Mouse (Mus musculus): ENCODE results near the gene Fubp3.

Gene Fubp3

DNA sequence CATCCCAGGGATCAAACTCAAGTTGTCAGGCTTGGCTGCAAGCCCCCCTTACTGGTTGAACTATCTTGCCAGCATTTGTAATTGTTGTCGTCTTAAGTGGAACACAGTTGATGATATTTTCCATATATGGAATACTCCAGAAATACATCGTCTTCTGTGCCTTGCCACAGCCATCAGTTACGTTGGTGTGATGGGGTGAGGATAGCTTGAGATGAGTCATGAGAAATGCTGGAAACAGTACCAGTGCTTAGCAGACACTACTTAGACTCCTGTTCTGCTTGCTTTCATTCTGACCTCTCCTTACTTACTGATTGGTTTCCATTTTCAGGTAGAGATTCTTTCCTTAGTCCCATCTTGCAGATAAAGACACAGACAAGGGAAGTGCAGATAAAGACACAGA, 61.1 kb downstream of the Fubp3 start:
- no peak for DNase-seq

DNA sequence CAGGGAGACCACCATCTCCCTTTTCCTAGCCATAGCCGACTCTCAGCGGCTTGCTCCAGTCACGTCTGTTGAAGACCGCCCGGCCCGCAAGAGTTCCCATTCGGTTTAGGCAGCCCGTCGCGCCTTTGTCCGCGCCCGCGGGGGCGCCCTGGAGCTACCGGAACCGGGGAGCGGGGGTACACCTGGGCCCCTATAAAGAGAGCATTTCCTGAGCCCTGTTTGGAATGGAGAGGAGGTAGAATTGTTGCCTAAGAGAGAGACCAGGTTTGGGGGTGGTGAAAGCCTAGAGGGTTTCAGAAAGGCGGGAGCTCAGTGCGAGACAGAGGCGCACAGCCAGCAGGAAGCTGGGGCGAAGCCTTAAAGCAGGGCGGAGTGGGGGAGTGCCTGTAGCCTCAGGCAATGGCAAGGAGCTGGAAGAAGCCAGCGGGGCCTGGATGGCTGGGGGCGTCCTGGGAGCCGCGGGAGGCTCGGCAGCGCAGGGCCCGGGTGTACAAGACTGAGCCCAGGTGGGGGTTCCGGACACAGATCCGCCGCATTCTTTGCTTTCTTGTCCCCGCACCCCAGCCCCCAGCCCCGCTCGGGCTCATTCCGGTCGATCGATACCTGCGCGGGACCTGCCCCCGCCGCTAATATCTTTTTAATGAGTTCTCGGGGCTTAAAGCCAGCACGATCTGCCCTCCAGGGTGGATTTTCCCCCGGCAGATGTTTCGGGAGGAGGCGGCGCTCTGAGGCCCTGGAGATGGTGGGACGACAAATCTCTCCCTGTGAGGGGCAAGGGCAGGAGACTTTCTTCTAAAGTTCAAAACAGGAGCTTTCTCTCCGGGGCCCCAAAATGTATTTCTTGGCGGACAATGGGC, 63.1 kb downstream of the Fubp3 start:
- DNase-seq = peak in 1 of 2 experiments; percentile 8

DNA sequence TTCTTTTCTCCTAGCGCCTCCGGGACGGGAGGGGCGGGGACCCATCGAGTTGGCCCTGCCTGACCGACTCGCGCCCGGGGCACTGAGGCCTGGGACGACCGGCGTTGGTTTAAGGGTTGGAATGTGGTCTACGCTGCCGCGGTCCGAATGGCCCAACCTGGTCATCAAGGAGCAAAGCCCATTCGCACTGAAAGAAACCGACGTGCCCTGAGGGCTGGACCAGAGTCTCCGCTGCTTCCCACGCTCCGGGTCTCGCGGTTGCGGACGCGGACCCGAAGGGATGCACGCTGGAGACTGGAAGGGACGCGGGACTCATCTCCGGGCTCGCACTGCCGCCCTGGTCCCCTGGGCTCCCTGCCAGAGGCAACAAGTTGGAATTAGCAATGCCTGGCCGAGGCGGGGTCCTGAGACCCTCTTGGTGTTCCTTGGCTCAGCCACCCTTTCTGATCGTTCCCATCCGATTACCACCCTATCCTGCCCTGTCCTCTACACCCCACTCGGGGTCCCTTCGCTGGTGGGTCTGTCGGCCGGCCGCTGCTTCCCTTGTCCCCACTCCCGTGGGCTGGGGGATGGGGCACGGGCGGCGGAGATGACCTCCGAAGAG, 63.8 kb downstream of the Fubp3 start:
- no peak for DNase-seq

DNA sequence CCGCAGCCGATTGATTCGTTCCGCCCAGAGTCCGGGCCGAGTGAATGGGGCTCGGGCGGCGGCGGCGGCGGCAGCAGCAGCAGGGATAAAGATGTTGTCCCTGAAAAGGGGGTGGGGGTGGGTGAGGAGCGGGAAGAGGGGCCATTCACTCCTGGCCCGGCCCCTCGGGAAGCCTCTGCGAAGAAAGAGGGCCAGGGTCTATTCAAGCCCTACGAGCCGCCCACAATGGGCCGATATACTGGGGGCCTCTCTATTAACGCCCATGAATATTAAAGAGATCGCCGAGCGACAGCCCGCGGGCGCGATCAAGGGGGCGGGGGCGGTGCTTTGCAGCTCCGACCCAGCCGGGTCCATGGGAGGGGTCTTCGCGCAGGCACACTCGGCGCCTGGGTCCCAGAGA, 64.3 kb downstream of the Fubp3 start:
- DNase-seq = no peak

DNA sequence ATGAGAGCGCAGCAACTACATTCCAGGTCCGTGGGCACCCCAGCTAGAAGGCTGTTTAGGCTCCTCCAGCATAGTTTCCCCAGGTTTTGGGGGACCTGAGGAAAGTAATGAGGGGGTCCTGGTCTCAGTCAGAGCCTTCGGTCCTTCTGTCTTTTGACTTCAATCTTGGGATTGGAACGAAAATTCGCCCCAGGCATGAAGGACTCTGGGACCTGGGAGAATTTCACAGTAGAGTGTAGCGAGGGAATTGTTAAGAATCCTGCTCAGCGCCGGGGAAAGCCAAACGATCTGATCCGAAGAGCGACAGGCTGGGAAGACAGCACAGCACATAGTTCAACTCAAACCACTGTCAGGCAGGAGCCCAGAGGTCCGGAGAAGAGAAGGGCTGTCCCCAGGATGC, 64.9 kb downstream of the Fubp3 start:
- DNase-seq = no peak

DNA sequence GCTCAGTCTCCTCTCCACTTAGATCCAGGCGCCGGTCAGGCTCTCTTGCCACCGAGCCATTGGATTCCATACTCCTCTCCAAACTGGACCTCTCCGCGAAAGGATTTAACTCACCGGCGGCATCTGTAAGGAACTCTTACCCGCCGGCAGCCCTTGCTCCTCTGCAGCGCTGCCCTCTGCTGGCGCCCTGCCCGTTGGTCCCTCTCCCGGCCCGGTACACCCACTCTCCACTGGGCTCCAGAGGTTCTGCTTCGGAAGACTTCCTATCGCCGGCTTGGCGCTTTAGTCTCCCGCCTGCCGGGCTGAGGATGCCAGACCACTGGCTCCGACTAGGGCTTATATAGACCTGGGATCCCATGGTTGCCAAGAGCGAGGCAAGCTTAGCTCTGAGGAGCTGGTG, 65.4 kb downstream of the Fubp3 start:
- peak in 1 of 2 experiments; percentile 34 for DNase-seq

DNA sequence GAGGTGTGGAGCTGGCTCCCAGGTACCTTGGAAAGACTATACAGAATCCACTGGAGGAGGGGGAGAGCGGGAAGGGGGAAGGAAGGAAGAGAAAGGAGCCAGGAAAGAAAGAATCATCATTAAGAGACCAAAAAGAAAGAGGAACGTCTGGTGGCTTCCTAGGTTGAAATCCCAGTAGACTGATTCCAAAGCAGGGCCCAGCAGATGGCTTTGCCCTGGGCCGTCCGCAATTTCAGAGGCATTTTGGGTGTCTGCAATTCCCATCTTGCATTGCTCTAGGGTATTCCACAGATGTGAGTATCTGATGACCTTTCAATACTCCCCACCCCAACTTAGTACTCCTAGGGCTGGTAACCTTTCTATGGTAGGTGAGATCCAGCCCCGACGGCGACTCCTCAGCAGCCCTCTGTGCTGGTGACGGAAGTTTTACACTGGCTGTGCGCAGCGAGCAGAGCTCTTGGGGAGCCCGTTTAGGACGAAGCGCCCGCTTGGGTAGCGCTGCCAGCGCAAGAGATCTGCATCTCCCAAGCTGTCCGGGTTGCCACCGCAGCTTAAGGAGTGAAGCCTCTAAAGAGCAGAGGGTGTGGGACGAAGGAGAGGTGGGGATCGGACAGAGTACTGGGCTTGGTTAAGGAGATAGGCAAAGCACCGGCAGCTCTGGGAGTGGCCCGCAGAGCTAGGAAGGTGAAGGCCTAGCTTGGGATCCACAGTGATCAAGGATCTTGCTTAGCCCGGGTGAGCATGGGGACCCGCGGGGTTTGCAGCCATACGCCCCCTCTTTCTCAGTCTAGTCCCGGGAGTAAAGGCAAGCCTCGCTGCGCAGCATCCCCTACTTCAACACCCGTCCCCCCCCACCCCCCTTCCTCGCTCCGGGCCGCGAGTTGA, 66.4 kb downstream of the Fubp3 start:
- peak in 1 of 2 experiments; percentile 11 for DNase-seq

DNA sequence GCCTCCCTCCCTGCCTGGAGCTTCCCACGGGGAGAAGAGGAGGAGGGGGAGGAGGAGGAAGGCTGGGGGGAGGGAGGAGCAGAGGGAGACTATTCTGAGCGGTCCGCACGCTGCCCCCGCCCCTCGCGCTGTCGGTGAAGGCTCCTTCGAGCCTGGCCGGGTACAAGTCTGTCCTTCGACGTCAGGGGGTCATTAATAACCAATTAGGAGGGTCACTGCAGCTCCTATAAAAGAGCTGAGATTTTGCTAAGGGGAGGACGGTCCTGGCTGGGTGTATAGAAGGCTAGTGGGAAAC, 67.0 kb downstream of the Fubp3 start:
- DNase-seq = no peak

DNA sequence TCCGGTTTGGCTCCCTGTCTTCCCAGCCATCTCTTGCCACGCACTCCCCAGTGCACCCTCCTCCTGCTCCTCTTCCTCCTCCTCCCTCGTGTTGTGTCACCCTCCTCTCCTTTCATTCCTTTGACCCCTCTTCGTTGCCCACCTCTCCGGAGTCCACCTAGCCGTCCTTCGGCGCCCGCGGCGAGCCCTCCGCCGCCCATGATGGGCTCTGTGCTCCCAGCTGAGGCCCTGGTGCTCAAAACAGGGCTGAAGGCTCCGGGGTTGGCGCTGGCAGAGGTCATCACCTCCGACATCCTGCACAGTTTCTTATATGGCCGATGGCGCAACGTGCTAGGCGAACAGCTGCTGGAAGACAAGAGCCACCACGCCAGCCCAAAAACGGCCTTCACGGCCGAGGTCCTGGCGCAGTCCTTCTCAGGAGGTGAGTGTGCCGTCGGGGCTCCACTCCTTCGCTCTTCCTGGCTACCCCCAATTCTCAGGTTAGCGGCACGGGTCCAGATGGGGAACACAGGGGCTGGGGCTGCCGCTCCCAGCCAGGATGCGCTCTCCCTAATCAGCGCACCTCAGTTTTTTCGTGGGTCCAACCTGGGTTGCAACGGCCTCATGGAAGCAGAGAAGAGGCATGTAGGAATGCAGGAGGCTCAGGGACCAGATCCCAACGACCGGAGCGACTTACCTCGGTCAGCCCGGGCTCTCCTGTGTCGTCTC, 67.6 kb downstream of the Fubp3 start, which contains the start of gene Prdm12:
TSS of gene Prdm12 (plus strand) at position 137 of the 708 bp plus-strand sequence.
- DNase-seq = no peak

DNA sequence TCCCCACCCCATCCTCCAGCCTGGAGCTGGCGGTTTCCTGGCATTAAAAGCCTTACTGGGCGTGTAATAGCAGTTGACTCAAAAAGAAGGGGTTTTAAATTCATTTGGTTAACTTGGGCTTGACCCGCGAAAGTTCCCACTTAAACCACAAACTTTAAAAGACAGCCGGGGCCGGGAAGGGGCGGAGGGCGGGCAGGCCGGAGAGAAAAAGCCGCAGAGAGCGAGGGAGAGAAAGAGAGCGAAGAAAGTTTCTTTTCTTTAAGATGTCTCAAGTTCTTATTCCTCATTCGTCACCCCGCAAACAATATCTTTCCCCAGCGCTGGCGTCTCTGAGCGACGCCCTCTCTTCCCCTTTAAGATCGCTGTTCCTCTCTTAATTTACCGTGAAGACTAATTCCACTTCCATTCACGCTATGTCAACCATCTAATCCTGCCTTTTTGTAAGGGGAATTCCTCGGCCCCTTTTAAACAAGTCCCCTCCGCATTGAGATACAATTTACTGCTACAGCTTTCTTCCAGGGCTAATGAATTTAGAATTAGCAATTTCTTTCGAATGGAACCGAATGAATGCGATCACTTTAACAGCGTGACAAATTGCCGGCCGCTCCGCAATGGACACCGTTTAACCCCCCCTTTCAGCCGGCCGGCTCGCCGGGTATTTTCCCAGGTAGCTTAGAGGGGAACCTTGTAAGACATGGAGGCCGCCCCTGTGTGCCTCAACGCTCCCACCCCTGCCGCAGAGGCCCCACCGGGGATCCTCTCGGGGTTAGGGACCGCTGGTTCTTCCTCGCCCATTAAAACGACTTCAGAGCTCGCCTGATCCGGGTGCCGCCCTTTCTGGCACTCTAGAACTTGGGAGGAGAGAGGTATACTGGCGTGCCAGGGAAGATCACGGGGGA, 68.4 kb downstream of the Fubp3 start:
- DNase-seq = peak in 1 of 2 experiments; percentile 4

DNA sequence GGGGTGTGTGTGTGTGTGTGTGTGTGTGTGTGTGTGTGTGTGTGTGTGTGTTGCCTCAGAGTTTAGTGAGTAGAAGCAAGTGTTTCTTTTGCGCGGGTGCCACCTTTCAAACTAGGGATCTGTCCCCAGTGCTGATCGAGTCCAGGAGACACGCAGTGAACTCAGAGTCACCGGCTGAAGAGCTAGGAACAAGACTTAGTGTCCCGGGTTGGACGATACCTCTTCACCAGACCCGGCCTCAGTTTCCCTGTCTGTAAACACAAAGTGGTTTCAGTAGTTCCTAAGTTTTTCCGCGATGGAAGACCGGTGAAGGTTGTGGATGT, 69.0 kb downstream of the Fubp3 start:
- DNase-seq = no peak

DNA sequence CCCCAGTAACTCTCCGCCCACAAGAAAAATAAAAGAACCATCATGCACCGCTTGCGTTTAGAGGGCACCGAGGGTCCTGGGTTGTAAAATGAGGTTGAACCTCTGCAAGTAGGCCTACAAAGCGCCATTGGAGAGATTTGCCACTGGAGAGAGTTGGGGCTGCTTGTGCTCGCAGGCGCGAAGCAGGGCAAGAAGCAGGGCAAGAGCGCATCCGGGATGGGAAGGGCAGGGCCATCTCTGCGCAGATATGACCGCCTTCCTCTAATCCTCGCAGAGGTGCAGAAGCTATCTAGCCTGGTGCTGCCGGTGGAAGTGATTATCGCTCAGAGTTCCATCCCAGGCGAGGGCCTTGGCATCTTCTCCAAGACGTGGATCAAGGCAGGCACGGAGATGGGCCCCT, 69.5 kb downstream of the Fubp3 start:
- DNase-seq = no peak

DNA sequence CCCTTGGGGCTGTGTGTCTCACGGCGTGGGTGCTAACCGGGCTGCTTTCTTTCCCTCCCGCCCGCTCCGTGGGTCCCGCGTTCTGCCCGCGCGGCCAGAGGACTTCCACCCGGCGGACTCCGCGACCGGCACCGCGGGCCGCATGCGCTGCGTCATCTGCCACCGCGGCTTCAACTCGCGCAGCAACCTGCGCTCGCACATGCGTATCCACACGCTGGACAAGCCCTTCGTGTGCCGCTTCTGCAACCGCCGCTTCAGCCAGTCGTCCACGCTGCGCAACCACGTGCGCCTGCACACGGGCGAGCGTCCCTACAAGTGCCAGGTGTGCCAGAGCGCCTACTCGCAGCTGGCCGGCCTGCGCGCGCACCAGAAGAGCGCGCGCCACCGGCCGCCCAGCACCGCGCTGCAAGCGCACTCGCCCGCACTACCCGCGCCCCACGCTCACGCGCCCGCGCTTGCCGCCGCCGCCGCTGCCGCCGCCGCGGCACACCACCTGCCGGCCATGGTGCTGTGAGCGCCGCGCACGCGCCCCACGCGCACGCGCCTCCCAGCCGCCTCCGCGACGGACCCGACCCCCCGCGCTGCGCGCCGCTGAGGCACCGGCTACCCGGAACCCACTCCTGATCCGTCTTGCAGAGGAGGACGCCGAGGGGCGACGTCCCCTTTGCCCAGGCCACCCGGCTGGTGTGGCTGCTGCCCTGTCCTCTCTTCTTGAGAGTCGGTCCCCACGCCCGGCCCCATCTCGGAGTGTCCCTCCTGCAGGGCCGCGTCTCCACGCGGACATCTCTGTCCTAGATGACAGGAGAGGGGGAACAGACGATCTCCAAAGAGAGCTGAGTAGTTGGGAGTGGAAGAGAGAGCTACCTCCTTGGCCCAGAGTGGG, 81.8 kb downstream of the Fubp3 start:
- peak in 1 of 2 experiments; percentile 37 for DNase-seq

DNA sequence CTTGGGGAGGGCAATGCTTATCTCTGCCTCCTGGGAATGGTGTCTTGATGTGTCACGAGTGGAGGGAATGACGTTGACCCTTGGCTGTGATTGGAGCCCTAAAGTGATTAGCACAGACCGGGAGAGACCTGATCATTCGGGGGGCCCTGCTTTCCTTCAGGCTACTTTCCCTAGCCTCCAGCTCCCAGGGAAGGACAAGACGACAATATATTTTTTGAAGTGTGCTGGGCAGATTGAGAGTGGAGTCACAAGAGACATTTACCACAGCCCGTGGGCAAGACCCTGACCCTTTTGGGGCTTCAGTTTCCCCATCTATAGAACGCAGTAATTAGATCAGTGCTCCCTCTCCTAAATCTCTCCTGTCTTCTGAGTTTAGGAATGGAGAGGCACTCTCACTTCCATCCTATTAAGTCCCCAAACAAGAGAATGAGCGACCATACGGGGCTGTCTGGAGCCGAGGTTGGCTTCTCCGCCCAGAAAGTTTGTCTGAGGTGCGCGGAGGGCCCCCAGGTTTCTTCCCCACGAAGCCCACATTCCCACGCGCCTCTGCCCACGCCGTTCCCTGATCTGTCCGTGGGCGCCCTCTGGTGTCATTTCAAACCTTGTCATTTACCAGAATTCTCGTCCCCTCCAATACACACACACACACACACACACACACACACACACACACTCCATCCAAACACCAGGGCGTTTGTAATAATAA, 82.6 kb downstream of the Fubp3 start:
- peak; percentile 44 to 46 for DNase-seq

DNA sequence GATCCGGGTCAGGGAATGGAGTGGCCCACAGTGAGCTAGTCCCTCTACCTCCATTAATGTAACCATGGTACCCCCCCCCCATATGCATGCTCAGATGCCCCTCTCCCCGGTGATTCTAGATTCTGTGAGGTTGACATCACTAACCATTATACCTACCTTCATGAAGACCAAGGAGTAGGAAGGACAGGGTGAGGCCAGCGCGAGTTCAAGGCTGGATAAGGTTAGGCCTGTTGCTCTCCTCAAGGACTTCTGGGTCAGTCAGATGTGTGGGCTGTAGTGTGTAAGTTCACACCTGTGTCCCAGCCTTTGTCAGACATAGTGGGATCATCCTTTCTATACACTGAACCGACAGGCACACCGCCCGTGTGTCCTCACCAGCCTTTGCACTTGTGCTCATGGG, 83.9 kb downstream of the Fubp3 start:
- DNase-seq = no peak

DNA sequence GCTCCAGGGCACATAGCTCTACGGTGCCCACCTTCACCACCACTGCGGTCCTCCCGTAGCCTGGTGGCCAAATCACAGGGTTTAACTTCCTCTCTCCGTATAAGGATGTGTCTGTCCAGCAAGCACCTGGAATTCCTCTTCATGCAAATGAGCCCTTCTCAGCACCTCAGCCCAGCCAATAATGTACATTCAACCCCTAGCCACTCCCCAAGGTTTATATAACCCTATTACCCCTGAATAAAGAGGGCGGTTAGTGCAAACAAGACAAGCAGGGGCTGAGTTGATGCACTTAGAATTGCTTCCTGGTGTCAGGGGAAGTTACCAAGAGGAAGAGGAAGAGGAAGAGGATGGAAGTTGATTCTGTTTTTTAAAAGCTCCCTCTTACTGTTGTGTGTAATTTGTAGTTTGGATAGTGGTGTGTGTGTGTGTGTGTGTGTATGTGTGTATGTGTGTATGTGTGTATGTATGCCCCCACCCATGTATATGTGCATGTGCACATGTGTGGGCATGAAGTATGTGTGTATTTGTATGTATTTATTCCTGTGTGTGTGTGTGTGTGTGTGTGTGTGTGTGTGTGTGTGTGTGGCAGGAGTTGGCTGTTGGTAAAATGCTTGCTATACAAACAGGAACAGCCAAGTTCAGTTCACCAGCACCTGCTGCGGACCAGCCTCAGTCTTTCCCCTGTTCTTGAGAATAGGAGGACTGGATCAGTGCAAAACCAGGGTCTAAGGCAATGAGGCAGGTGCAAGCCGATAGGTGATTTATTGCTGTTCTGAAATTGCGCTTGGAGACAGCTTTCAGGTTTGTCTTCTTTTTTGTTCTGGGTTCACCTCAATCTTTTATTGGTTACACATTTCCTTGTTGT, 90.7 kb downstream of the Fubp3 start:
- DNase-seq = no peak

DNA sequence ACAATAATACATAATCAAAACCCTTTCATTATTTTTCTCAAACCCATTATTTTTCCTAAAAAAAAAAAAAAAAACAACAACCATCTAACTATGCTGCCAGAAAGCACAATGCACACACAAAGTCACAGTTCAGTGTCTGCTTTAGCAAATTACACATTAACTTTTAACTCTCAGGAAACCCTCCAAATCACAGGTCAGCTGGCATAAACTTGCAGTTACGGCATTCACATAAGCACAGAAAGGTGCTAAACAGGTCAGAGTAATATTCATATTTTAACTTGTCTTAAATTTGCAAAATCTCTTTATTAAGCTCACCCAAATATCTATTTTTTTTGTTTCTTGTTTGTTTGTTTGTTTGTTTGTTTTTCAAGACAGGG, 91.3 kb downstream of the Fubp3 start:
- no peak for DNase-seq
